Mouse (Mus musculus) kidney, postnatal 0 days (tissue): ENCODE results near the gene 4930535I16Rik. TPM values are rescaled to one million over a fixed set of nuclear protein-coding genes. Genes with fewer than 3 reads are reported as not detected.

Source experiments
- ATAC-seq: fragments of 200-750 bp; cut with Nextera tagmentation; replicated peaks from 2 replicates; pipeline ENCODE4 v1.8.0; 2017; ENCODE audit warnings: low read depth, moderate number of reproducible peaks, moderate TSS enrichment, moderate library complexity; ENCODE audit not compliant: low FRiP score
- DNase-seq: peaks from one replicate; pipeline ENCODE4 v3.0.0-alpha.2; 2016; ENCODE audit warnings: low spot score
- H3K27ac ChIP-seq: fragments of 300-500 bp; sonication (generic); 2 replicates; pipeline ENCODE4 v1.5.1; 2014; ENCODE audit warnings: mild to moderate bottlenecking
- H3K27me3 ChIP-seq: fragments of 300-500 bp; sonication (generic); 2 replicates; pipeline ENCODE4 v1.6.1; 2014; ENCODE audit warnings: low read length, mixed read lengths; ENCODE audit not compliant: insufficient read depth
- H3K36me3 ChIP-seq: fragments of 300-500 bp; sonication (generic); 2 replicates; pipeline ENCODE4 v1.6.1; 2014; ENCODE audit warnings: low read length, mixed read lengths; ENCODE audit not compliant: insufficient read depth
- H3K4me1 ChIP-seq: fragments of 300-500 bp; sonication (generic); replicated peaks from 2 replicates; pipeline ENCODE4 v1.6.1; 2014; ENCODE audit warnings: antibody characterized with exemption, low read length, mixed read lengths; ENCODE audit not compliant: insufficient read depth
- H3K4me2 ChIP-seq: fragments of 300-500 bp; sonication (generic); 2 replicates; pipeline ENCODE4 v1.6.1; 2014; ENCODE audit warnings: mild to moderate bottlenecking, low read length, moderate library complexity, mixed read lengths
- H3K4me3 ChIP-seq: fragments of 300-500 bp; sonication (generic); replicated peaks from 2 replicates; pipeline ENCODE4 v1.5.1; 2014; ENCODE audit warnings: low read depth, low read length
- H3K9ac ChIP-seq: fragments of 300-500 bp; sonication (generic); 2 replicates; pipeline ENCODE4 v1.6.1; 2014; ENCODE audit warnings: low read depth, low read length
- H3K9me3 ChIP-seq: fragments of 300-500 bp; sonication (generic); replicated peaks from 2 replicates; pipeline ENCODE4 v1.6.1; 2016; ENCODE audit warnings: low read length, inconsistent platforms, mixed read lengths
- CTCF ChIP-seq: IDR thresholded peaks from 2 replicates; pipeline ENCODE4 v1.5.1; 2016; ENCODE audit warnings: antibody characterized with exemption, low read depth, mild to moderate bottlenecking, moderate library complexity
- WGBS: fragments of 180-500 bp; shearing (Covaris S2); extraction: QIAGEN DNeasy Blood & Tissue Kit; methylation state at CpG from one replicate; pipeline ENCODE4 v1.1.7; 2014; 5-methylcytosine and 5-hydroxymethylcytosine counted together
- polyA plus RNA-seq: library from polyadenylated mRNA; unstranded; fragments of >200 nt; fragmentation: Nextera tagmentation; extraction: Ambion mirVana; gene quantifications from 2 replicates; pipeline ENCODE4 v1.2.1, GENCODE M21; 2015

4930535I16Rik gene
- polyA plus RNA-seq, 1 experiment from 2014 or later = not detected

GRCm38 (mm10) chr4:123898696-123899095 is 19.1 kb downstream of the 4930535I16Rik start:
- Histone ChIP-seq H3K9me3 (no peaks in the 10 kb centered on the region), H3K4me2 (no peak overlapping the region), H3K4me1 (no peaks in the 10 kb centered on the region), H3K27ac (no peak overlapping the region), H3K9ac (no peak overlapping the region), H3K27me3 (no peaks in the 10 kb centered on the region), H3K4me3 (no peak overlapping the region), H3K36me3 (no peaks in the 10 kb centered on the region)
- DNase-seq (peak; percentile 67), ATAC-seq (no peak)
- WGBS = 10% methylated on average over 5 of the region's 5 CpGs
- TF ChIP-seq CTCF = peak; percentile 86

DNA sequence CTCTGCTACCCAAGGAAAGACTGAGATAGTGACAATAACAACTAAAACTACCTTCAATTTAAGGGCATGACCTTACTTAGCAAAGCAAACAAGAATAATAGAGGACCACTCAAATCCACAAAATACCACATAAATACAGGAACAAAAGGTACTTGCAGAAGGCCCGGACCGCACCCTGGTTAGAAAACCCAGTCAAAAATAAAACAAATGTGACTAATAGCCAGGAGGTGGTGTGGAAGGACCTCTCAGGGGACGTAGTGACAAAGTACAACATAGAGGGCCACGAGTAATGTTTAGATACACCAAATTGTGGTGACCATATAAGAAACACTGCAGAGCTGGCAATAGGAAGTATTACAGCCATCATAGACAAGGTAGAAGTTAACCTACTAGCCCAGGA is 23.5 kb downstream of the 4930535I16Rik start:
- Histone ChIP-seq H3K4me2 (no peak overlapping the region), H3K4me3 (no peak overlapping the region), H3K36me3 (no peaks in the 10 kb centered on the region), H3K9me3 (no peaks in the 10 kb centered on the region), H3K27ac (no peak overlapping the region), H3K4me1 (no peaks in the 10 kb centered on the region), H3K27me3 (no peaks in the 10 kb centered on the region), H3K9ac (no peak overlapping the region)
- 77% methylated on average over 4 of the region's 4 CpGs for WGBS
- no peak for DNase-seq
- no peak for ATAC-seq
- TF ChIP-seq CTCF = no peak

GRCm38 (mm10) chr4:123893726-123894125 is 24.1 kb downstream of the 4930535I16Rik start:
- 93% methylated on average over 5 of the region's 5 CpGs for WGBS
- no peak for TF ChIP-seq CTCF
- no peaks in the 10 kb centered on the region for H3K27me3 ChIP-seq
- H3K4me1 ChIP-seq = no peaks in the 10 kb centered on the region
- H3K4me3 ChIP-seq = no peak overlapping the region
- H3K9me3 ChIP-seq = no peaks in the 10 kb centered on the region
- no peak overlapping the region for H3K9ac ChIP-seq
- ATAC-seq = no peak
- H3K4me2 ChIP-seq = no peak overlapping the region
- H3K27ac ChIP-seq = no peak overlapping the region
- no peak for DNase-seq
- H3K36me3 ChIP-seq = no peaks in the 10 kb centered on the region

Other genes starting within 250 kb of the 4930535I16Rik start
- 33.8 and 36.9 TPM in 2 replicates for gene Macf1, start 233.7 kb downstream of the 4930535I16Rik start, polyA plus RNA-seq
- gene Ndufs5, start 199.8 kb downstream of the 4930535I16Rik start, polyA plus RNA-seq = 456 and 482 TPM in 2 replicates
- 45.2 and 46.7 TPM in 2 replicates for gene Akirin1, start 167.7 kb downstream of the 4930535I16Rik start, polyA plus RNA-seq
- gene Rhbdl2, start 130.1 kb downstream of the 4930535I16Rik start, polyA plus RNA-seq = 5.7 and 5.9 TPM in 2 replicates
- 0.08 TPM in 1 of 2 replicates, not detected in the other for gene 4933427I04Rik, start 58.3 kb downstream of the 4930535I16Rik start, polyA plus RNA-seq
- gene Mycbp, start 13.2 kb downstream of the 4930535I16Rik start, polyA plus RNA-seq = 67.7 and 76.4 TPM in 2 replicates
- gene Rragc, start 576 bp downstream of the 4930535I16Rik start, polyA plus RNA-seq = 46.8 and 47.1 TPM in 2 replicates